Mouse (Mus musculus) heart, postnatal 4 days (tissue): ENCODE measurements around the gene Zfp579. TPM values are rescaled to one million over a fixed set of nuclear protein-coding genes. Genes with fewer than 3 reads are reported as not detected.
"Not testable (repeated sequence)": the region's sequence is repeated elsewhere in the genome, so short reads cannot be mapped to it uniquely, and the experiment has no call there.

Experiments used
- DNase-seq: peaks from one replicate; pipeline ENCODE4 v3.0.0; 2021
- total RNA-seq, 2 experiments: library from RNA; stranded (reverse); gene quantifications; 2 replicates each; pipeline ENCODE4 v1.2.3; 2021

Zfp579 gene
- 10 to 100 TPM; 28.4 to 38.0 TPM for total RNA-seq

DNA sequence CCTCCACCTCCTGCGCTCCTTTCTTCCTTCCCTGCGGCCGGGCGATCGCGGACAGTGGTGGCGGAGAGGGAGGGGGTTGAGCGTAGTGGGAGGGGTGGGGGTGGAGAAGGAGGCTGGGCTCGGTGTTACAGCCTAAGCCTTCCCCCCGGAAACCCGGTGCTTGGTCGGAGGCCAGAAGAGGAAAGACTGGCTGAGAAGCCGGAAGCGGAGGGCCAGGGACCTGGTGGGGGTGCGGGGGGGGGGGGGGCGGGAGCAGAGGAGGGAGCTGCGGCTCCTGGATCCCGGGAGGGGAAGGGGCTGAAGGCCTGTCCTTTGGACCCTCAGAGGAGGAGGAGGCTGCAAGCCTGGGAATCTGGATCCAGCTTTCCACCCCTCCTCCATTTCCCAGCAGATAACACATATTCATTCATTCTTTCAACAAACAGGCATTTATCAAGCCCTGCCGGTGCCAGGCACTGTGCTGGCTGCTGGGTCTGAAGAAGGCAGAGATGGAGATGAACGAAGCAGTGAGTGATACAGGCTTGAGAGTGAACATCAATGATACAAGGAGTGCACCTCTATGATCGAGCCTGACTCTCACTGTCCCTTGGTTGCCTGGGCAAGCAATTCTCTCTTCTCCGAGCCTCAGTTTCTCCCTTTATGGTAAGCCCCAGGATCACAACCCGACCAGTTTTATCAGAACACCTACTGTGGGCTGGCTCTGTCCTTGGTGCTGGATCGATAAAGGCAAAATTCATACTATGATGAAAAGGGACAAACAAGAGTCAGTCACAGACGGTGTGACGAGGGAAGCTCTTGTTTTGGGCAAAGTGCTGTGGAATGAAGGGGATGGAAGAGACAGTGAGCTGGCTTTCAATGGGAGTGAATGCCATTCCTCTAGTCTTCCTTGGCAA is at the start of gene Zfp579:
TSS of gene Zfp579 (minus strand) at position 156 of the 893 bp plus-strand sequence.
- peak; percentile 98 for DNase-seq

DNA sequence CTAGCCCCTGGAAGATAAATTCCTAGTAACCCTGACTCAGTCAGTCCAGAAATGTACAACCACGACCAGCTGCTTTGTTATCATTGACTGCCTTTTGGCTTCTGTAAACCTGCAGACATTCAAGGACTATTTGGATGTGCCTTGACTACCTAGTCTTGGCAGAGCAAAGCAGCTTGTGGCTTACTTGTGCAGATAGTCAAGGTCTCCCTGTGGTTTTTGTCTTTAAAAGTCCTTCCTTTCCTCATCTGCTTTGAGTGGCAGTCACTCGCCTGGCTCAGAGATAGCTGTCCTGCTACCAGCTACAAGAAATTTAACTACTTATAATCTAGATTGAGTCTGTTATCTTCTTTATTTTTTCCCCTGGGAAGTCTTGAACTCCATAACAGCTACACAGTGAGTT is 49.0 kb upstream of the Zfp579 start:
- no peak for DNase-seq

DNA sequence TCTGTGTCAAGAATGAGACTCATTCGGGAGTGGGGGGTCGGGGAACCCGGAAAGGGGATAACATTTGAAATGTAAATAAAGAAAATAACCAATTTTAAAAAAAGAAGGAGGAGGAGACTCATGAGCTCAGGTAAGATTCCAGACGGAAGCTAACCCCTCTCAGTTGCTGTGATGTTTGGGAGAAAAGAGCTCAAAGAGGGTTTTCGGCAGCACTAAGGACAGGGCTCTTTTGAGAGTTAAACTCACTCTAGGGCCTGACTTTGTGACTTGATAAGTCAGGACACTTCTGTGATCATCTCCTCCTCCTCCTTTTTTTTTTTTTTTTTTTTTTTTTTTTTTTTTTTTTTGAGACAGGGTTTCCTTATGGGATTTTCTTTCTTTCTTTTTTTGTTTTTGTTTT is 43.0 kb upstream of the Zfp579 start:
- no peak for DNase-seq

DNA sequence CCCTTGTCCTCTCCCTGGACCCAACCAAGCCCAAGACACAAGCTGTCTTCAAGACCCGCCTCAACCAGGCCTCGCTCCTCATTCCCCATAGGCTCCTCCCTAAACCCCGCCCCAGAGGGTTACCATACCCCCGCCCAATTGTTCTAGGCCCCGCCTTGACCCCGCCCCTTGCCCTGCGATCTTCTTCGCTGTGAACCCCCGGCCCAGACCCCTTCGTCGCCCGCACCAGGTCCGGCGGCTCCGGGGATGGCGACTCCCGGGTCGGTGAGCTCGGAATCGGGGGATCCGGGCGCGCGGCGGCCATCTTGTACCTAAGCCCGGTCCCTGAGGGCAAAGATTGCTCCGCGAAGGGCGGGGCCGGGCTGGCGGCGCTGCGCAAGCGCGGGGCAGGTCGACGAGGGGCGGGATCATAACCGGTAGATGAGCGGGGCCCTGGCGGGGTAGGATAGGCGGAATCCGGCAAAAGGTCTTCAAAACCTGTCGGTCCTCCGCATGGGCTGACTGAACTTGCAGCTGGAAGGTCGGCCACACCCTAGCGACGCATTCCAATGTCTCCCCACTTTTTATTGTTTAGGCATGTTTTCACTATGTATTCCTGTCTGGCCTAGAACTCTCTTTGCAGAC is 42.3 kb upstream of the Zfp579 start, which contains the start of gene Zfp784:
TSS of gene Zfp784 (minus strand) at position 338 of the 624 bp plus-strand sequence.
- DNase-seq: peak; percentile 95

DNA sequence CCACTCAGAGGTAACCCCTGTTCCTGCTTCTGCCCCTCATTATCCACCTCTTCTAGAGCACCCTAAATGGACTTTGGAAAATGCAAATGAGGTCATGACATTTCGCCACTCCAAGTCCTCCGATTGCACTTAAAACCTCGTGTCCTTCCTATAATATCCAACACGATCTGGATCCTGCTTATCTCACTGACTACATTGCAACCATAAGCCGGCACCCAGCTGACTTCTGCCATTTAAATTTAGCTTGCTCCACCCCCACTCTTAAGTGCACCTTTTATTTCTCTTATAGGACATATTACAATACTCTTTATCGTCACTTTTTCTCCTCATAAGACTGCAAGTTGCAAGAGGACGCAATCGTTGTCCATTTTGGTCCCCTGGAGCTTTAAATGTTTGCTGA is 41.5 kb upstream of the Zfp579 start:
- no peak for DNase-seq

GRCm38 (mm10) chr7:5037026-5037425 is 41.1 kb upstream of the Zfp579 start:
- no peak for DNase-seq

DNA sequence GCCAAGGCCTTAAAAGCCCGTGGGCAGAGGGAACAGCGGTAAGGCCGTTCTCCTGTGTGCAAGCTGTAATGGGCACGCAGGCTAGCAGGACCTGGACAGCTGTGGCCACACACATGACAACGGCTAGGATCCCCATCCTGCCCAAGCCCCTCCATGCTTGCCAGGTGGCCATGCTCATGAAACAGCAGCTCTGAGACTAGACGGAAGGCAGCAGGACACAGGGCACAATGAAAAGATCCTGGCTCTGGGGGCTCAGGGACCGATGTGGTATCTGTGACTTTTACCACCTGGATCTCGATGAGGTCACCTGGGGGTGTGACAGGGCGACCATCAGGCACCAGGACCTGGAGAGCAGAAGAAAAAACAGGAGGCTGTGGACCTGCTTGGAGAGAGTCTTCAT is 40.2 kb upstream of the Zfp579 start:
- no peak for DNase-seq

DNA sequence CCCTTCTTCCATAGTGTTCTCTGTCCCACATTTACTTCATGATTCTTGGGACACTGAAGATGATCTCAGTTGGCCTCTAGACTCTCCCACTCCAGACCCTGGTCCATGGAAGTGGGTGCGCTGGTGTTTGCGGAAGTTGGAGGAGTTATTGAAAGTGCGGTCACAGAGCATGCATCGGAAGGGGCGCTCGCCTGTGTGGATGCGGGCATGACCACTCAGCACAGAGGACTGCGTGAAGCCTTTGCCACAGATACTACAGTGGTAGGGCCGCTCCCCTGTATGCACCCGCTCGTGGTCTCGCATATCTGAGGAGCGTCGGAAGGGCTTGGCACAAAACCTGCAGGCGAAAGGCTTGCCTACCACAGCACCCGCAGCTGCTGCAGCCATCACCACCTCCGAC is 39.7 kb upstream of the Zfp579 start:
- DNase-seq: no peak

GRCm38 (mm10) chr7:5033818-5034217 is 37.9 kb upstream of the Zfp579 start, which contains the start of gene 4632433K11Rik:
Gene 4632433K11Rik, plus strand, starts transcription at chr7:5034118.
- DNase-seq: no peak

- no peak for DNase-seq
Observed at GRCm38 (mm10) chr7:5031496-5031895, 35.5 kb upstream of the Zfp579 start.

GRCm38 (mm10) chr7:5030554-5031275 is 34.8 kb upstream of the Zfp579 start:
- peak; percentile 16 for DNase-seq

- DNase-seq: no peak
Observed at GRCm38 (mm10) chr7:5029946-5030345, 34.0 kb upstream of the Zfp579 start.

- no peak for DNase-seq
Observed at GRCm38 (mm10) chr7:5029543-5029942, 33.6 kb upstream of the Zfp579 start.

- DNase-seq: no peak
Observed at GRCm38 (mm10) chr7:5021197-5021596, 25.2 kb upstream of the Zfp579 start.

GRCm38 (mm10) chr7:5020685-5021084 is 24.7 kb upstream of the Zfp579 start:
- DNase-seq: no peak

DNA sequence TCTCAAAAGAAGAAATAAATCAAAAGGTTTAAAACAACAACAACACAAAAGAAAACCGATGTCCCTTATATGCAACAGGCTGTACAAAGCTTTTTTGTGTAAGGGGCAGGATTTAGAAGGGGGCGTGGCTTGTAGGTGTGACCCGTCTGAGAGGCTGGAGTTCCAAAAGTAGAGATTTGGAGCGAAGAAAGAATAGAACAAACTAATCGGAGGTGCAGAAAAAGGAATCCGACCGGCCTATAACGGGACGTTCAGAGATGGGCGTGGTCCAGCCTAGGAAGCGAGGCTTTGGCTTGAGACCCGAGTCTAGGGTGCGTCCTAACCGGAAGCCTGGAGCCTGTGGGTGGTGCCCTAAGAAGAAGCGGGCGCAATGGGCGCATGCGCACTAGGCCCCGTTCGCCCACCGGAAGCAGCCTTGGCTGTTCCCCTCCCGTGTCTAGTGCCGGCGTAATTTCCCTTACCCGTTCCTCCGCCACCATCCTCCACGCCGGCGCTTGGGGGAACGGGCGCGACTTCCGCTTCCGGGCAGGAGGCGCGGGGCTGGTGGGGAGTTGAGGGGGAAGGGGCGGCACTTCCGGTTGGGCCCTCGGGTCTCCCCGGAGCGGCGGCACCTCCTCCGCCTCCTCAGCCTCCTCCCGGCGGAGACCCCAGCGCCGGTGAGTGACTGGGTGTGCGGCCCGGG is 24.2 kb upstream of the Zfp579 start, which contains the start of the genes Zfp865 and Ccdc106:
TSS of gene Zfp865 (plus strand) at position 377 of the 682 bp plus-strand sequence.
TSS of gene Ccdc106 (plus strand) at position 554 of the 682 bp plus-strand sequence.
- peak; percentile 99 for DNase-seq

DNA sequence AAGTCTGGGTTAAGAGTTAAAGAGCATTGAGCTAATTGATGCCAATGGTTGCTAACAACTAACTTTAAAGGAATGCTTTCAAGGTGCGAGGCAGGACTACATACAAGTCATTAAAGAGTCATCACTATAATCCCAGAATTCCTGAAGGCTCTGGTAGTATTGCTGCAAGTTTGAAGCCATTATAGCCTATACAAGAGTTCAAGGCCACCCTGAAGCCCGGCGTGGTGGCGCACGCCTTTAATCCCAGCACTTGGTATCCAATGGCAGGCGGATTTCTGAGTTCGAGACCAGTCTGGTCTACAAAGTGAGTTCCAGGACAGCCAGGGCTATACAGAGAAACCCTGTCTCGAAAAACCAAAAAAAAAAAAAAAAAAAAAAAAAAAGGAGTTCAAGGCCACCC is 23.6 kb upstream of the Zfp579 start:
- DNase-seq: not testable (repeated sequence)

DNA sequence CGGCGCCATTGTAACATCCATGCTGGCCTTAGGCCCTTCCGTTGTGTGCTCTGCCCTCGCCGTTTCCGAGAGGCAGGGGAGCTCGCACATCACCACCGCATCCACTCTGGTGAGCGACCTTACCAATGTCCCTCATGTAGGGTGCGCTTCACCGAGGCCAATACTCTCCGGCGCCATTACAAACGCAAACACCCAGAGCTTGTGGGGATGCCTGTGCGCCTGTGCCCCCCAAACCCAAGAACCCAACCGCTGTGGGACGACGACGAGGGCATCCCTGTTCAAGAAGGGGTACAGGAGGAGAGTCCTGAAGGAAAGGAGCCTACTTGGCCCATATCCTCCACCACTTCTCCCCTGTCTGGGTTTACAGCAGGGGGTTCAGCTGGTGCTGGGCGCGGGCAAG is 22.0 kb upstream of the Zfp579 start:
- no peak for DNase-seq

GRCm38 (mm10) chr7:5017352-5017751 is 21.4 kb upstream of the Zfp579 start:
- peak; percentile 49 for DNase-seq

DNA sequence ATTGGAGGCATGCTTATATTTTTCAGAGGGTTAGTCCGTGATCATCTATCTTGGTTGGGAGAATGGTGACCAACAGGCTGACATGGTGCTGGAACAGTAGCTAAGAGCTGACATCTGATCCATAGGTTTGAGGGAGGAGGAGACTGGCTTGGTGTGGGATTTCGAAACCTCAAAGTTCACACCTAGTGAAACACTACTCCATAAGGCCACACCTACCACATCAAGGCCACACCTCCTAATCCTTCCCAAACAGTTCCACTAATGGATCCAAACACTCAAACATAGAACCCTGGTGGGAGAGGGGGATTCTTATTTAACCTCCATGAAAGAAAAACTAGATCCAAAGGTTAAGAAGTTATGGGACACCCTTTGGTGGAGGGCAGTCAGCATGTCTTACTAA is 21.0 kb upstream of the Zfp579 start:
- DNase-seq: no peak

GRCm38 (mm10) chr7:5016057-5016456 is 20.1 kb upstream of the Zfp579 start:
- DNase-seq: no peak
